Mouse (Mus musculus) kidney, embryonic 15.5 days (tissue): ENCODE measurements around the gene Brcc3. TPM values are rescaled to one million over a fixed set of nuclear protein-coding genes. Genes with fewer than 3 reads are reported as not detected.
"Not testable (repeated sequence)": the region's sequence is repeated elsewhere in the genome, so short reads cannot be mapped to it uniquely, and the experiment has no call there.

ENCODE experiments used
- ATAC-seq: fragments of 200-750 bp; cut with Nextera tagmentation; replicated peaks from 2 replicates; pipeline ENCODE4 v1.8.0; 2017; ENCODE audit warnings: moderate TSS enrichment; ENCODE audit not compliant: low FRiP score
- H3K27ac ChIP-seq: fragments of 300-500 bp; sonication (generic); 2 replicates; pipeline ENCODE4 v1.5.1; 2015; ENCODE audit warnings: mild to moderate bottlenecking, inconsistent platforms
- H3K27me3 ChIP-seq: fragments of 300-500 bp; sonication (generic); 2 replicates; pipeline ENCODE4 v1.6.1; 2015; ENCODE audit warnings: inconsistent platforms
- H3K36me3 ChIP-seq: fragments of 300-500 bp; sonication (generic); 2 replicates; pipeline ENCODE4 v1.6.1; 2015; ENCODE audit warnings: inconsistent platforms
- H3K4me1 ChIP-seq: fragments of 300-500 bp; sonication (generic); 2 replicates; pipeline ENCODE4 v1.6.1; 2015; ENCODE audit warnings: inconsistent platforms
- H3K4me2 ChIP-seq: fragments of 300-500 bp; sonication (generic); 2 replicates; pipeline ENCODE4 v1.6.1; 2015; ENCODE audit warnings: moderate library complexity, mild to moderate bottlenecking, inconsistent platforms
- H3K4me3 ChIP-seq: fragments of 300-500 bp; sonication (generic); replicated peaks from 2 replicates; pipeline ENCODE4 v1.5.1; 2015; ENCODE audit warnings: mild to moderate bottlenecking, inconsistent platforms
- H3K9ac ChIP-seq: fragments of 300-500 bp; sonication (generic); 2 replicates; pipeline ENCODE4 v1.6.1; 2015; ENCODE audit warnings: mild to moderate bottlenecking, inconsistent platforms
- H3K9me3 ChIP-seq: fragments of 300-500 bp; sonication (generic); replicated peaks from 2 replicates; pipeline ENCODE4 v1.6.1; 2016; ENCODE audit warnings: inconsistent platforms
- WGBS: fragments of 180-500 bp; shearing (Covaris S2); methylation state at CpG from one replicate; pipeline ENCODE4 v1.1.7; 2015; ENCODE audit warnings: mixed read lengths; 5-methylcytosine and 5-hydroxymethylcytosine counted together
- polyA plus RNA-seq: library from polyadenylated mRNA; unstranded; fragments of >200 nt; fragmentation: Nextera tagmentation; extraction: Ambion mirVana; gene quantifications from 2 replicates; pipeline ENCODE4 v1.2.1, GENCODE M21; 2015

Brcc3 gene
- polyA plus RNA-seq, 1 experiment from 2014 or later: 71.0 TPM

- not testable (repeated sequence) for H3K27ac ChIP-seq
Observed at GRCm38 (mm10) chrX:75475182-75475644, 58.8 kb downstream of the Brcc3 start.

DNA sequence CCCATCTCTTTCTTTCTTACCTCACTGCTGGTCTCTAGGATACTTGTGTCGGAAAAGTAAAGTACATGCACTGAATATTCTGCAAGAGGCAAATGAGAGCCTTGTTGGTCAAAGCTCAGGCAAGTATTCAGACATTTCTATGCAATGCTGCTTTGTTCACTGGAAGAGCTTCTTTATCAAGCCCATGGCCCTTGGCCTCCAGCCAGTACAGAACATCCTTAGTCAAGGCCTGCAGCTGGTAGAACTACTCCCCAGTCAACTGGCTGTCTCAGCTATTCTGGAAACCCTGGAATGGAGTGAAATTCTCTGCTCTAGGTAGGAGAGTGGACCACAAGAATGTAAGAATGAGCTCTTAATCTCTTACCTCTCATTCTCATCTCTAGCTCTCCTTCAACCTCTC is 73.5 kb downstream of the Brcc3 start:
- no peaks in the 10 kb centered on the region for H3K4me1 ChIP-seq
- ATAC-seq: no peak
- H3K36me3 ChIP-seq: no peaks in the 10 kb centered on the region
- WGBS: 89% methylated on average over 1 of the region's 1 CpGs
- no peak overlapping the region for H3K4me3 ChIP-seq
- H3K4me2 ChIP-seq: no peak overlapping the region
- no peaks in the 10 kb centered on the region for H3K27me3 ChIP-seq
- H3K9me3 ChIP-seq: no peaks in the 10 kb centered on the region
- no peak overlapping the region for H3K9ac ChIP-seq
- H3K27ac ChIP-seq: no peak overlapping the region

More at GRCm38 (mm10) chrX:75475182-75475644, 58.8 kb downstream of the Brcc3 start:
- H3K36me3 ChIP-seq, H3K9me3 ChIP-seq, H3K27me3 ChIP-seq, H3K4me1 ChIP-seq: not testable (repeated sequence)
- WGBS: 21% methylated on average over 35 of the region's 37 CpGs
- H3K4me3 ChIP-seq: peak overlapping the region; percentile 44
- H3K4me2 ChIP-seq: peak overlapping the region; percentile 58
- ATAC-seq: peak; percentile 86
- H3K9ac ChIP-seq: 0 out of 2 replicates have a peak overlapping the region, but pooled peaks have one; percentile 7

Other genes starting within 250 kb of the Brcc3 start
- gene Fundc2, start 34.2 kb upstream of the Brcc3 start, polyA plus RNA-seq: 50.3 and 68.0 TPM in 2 replicates
- 2.9 and 3.4 TPM in 2 replicates for gene F8, start 34.0 kb upstream of the Brcc3 start, polyA plus RNA-seq
- 20.2 and 22.7 TPM in 2 replicates for gene Cmc4, start within 50 bp of the Brcc3 start, polyA plus RNA-seq
- gene Mtcp1, start within 50 bp of the Brcc3 start, polyA plus RNA-seq: 9.2 and 10.2 TPM in 2 replicates
- gene Vbp1, start 97.7 kb downstream of the Brcc3 start, polyA plus RNA-seq: 173 and 195 TPM in 2 replicates
- gene Rab39b, start 161.6 kb downstream of the Brcc3 start, polyA plus RNA-seq: 2.3 and 2.8 TPM in 2 replicates